Mouse (Mus musculus) left cerebral cortex, adult 11 months (tissue): ENCODE data around the gene Lmo2.
"Not testable (repeated sequence)": the region's sequence is repeated elsewhere in the genome, so short reads cannot be mapped to it uniquely, and the experiment has no call there.

Experiments
- DNase-seq: peaks from one replicate; pipeline ENCODE4 v3.0.0; 2022; ENCODE audit warnings: low spot score

The Lmo2 gene

DNA sequence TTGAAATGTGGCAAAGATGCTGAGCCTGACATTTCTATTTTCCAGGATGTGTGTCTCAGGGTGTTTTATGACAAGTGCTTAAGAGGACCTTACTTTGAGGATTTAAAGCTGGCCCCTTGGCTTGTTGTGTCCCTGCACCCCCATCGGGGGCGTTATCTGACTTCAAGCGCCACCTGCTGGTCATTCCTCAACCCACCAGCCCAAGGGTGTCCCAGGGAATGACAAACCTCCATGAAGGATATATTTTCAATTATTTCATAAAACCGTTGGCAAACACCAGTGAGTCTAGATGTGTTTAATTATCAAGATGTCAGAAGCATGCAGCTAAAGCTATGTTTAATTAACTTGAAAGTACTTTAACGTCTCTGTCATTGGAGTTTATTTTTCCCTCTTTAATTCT is 24.5 kb downstream of the Lmo2 start:
- peak; percentile 33 for DNase-seq

DNA sequence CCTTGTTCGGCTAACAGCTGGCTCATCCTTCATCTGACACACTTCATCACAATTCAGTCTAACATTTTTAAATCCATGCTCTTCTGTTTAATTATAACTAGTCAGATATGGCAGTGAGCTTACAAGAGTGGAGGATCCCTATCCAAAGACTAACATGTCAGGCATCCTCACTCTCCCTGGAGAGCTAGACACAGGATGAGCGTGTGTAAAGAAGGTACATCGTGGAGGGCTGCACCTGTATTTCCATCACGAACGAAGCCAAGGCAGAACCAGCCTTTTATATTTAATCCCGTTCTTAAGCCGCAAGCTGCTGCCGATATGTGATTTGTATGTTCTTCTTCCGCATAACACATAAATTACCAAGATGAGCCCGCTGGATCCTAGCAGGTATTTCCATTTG is 25.4 kb downstream of the Lmo2 start:
- no peak for DNase-seq

GRCm38 (mm10) chr2:103987595-103987994 is 29.8 kb downstream of the Lmo2 start:
- not testable (repeated sequence) for DNase-seq

GRCm38 (mm10) chr2:103989724-103990123 is 31.9 kb downstream of the Lmo2 start:
- DNase-seq, result no peak

DNA sequence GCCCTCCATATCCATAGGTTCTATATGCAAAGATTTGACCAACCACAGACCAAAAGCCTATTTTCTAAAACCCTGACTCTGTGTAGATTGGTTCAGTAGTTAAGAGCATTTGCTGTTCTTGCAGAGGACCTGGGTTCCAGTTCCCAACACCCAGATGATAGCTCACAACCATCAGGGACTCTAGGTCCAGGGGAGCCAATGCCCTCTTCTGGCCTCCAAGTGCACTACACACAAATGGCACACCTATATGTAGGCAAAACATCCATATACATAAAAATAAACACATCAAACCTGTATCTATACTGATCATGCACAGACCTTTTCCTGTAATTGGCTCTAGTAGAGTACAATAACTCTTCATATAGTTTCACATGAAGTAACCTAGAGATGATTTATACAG is 33.5 kb downstream of the Lmo2 start:
- no peak for DNase-seq

DNA sequence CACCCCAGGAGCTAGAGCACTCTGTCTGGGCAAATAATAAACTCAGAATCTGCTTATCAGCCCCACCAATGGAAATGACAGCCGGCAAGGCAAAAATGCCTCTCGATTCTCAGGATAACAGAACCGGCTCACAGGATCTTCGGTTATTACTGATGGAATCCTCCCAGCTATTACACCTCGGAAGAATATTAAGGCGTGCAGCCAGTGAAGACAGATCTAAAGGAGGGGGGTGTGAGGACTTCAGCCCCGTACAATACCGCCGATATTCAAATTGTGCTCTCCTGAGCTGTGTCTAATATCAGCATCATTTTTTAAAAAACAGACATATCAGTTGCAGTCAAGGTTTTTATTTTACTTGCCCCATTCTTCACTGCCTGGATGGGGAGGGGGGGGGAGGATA is 34.4 kb downstream of the Lmo2 start:
- DNase-seq, result no peak

GRCm38 (mm10) chr2:103992618-103993332 is 35.0 kb downstream of the Lmo2 start:
- no peak for DNase-seq

GRCm38 (mm10) chr2:104001076-104001475 is 43.3 kb downstream of the Lmo2 start:
- DNase-seq, result no peak

GRCm38 (mm10) chr2:104001861-104002260 is 44.1 kb downstream of the Lmo2 start:
- DNase-seq, result no peak

DNA sequence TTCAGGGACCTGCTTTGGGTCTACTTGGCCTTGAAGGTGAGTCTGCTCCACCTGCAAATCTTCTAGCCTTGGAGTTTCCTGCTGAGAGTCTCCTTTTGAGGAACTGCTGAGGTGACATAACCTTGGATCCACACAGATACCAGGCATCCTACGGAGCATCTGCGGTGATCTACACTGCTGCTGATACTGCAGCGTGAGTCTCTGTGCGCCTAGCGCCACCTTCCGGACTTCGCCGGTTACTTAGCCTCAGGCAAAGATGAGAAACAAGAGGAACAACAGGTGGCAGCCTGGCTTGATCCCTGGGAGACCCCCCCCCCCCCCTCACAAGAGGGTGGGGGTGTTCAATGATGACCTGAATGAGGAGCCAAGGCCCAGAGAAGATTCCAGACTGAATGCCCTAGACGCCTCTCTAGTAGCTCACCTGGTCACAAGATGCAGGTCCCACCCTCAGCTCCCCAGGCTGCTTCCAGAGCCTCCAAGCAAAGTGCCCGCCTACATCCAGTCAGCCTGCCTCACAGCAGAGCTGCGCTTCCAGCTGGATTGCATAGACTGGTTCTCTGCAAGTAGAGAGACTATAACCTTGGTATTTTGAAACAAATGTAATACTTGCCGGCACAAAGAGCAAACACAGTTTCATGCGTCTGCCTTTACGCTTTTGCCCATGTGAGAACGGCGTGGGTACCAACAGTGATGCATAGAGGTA is 45.1 kb downstream of the Lmo2 start:
- DNase-seq, result peak; percentile 59

- DNase-seq, result no peak
These were observed 50.2 kb downstream of the Lmo2 start for GRCm38 (mm10) chr2:104007793-104008519.

DNA sequence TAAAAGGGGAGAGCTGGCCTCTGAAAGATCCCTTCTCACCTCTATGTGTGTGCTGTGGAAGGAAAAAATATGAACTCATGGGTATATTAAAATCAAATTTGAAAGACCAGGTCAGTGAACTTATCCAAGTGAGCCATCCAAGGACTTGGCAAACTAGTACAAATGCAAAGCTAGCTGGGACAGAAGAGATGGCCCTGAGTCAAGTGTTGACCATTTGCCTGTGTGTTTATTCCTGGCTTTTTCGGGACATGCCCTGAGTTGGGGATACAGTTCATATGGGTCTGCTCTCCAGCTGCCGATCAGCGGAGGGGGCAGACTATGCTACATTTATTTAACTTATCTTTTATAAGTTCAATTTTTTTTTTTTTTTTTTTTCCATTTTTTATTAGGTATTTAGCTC is 51.1 kb downstream of the Lmo2 start:
- not testable (repeated sequence) for DNase-seq

GRCm38 (mm10) chr2:104023096-104023495 is 65.3 kb downstream of the Lmo2 start:
- DNase-seq, result no peak

DNA sequence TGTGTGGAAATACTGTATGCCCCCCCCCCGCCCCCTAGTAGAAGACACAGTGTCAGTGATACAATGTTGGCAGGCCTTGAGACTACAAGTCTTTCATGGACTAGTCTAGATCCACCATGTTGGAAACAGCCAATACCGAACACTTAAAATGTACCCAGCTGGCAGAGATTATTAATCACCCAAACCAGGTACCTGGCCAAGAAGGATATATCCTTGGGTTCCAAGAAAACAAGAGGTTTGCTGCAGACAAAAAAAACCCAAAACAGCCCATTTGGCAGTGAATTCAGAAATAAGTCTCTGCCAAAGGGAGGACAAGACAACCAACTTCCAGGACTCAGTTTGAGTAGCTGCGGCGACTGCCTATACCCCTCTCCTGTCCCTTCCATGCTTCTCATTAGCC is 66.9 kb downstream of the Lmo2 start:
- DNase-seq, result no peak

DNA sequence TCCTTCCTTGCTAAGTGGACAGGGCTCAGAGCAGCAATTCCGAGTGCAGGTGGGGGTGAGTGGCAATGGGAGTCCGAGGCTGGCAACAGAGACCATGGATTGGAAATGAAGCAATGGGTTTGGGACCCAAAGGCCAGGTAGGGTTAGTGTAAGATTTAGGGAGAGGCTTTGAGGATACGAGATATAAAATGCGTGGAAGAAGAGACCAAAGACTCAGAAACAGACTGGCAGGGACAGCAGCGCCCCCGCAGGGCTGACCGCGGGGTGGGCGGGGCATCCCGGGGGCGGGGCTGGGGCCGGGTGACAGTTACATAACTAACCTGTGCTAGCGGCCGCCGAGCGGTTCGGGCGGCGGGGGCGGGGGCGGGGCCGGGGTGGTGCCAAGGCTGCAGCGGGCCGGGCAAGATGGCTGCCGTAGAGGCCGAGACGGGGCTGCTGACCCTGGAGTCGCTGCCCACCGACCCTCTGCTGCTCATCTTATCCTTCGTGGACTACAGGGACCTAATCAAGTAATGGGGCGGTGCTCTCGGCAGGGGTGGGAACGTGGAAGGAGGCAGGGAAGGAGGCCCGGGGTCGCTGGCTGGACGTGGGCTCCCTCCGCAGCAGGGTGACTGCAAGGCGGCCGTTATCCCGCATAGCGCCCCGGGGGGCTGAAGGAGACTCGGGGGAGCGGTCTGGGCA is 69.8 kb downstream of the Lmo2 start, which contains the start of gene Fbxo3:
TSS of gene Fbxo3 (plus strand) at position 264 of the 681 bp plus-strand sequence.
- peak; percentile 81 for DNase-seq

DNA sequence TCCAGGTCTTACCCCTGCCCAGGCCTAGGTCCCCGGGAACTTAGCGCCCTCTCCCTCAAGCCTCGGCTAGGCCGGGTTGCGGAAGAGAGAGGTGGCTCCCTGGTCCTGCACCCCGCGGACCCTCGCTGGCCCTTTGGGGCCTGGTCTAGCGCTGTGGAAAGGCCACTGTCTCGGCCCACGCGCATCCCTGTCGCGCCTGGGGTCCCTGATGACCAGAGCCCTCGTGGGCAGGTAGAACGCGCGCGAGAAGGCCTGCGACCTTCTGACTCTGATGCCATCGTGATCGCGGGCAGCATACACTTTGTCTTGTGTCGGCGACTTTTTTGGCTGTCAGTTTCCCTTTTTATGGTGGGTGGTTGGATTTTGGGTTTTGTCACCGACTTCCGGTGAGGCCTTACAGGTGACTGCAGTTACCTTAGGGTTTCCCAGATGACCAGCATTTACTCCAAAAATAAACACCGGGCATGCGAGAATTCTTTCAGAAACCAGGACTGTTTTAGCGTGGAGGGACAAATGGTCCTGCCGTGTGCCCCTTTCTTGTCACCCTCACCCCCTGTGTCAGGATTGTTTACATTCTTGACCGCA is 70.4 kb downstream of the Lmo2 start, which contains the start of gene 4931422A03Rik:
TSS of gene 4931422A03Rik (minus strand) at position 223 of the 585 bp plus-strand sequence.
- DNase-seq, result no peak

- no peak for DNase-seq
These were observed 71.3 kb downstream of the Lmo2 start for GRCm38 (mm10) chr2:104029074-104029473.

DNA sequence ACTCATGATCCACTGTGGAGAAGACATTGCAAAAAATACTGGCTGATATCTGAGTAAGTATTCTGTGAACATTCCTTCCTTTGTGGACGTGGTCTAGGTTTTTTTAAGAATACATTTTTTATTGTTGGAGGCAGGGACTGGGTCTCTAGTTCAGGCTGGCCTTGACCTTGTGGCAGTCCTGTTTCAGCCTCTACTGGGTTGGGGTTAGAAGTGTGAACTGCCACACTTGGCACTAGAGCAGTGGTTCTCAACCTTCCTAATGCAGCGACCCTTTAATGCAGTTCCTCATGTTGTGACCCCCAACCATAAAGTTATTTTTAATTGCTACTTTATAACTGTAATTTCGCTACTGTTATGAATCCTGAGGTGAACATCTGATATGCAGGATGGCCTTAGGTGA is 72.6 kb downstream of the Lmo2 start:
- no peak for DNase-seq
